Mouse (Mus musculus): ENCODE measurements around the gene 3110009E18Rik. TPM values are rescaled to one million over a fixed set of nuclear protein-coding genes. Genes with fewer than 3 reads are reported as not detected.

3110009E18Rik gene
- total and polyA plus RNA-seq, 3 experiments, result 15.1 to 16.5 TPM; not detected in 1

GRCm38 (mm10) chr1:120112251-120113187 is 8.5 kb upstream of the 3110009E18Rik start:
- Histone ChIP-seq H3K9ac (ENCODE audit: control insufficient read depth, low read depth, low read length, poor library complexity, severe bottlenecking) (peak overlapping the region; percentile 40), H3K4me3 (ENCODE audit: control insufficient read depth in 1 of 2, insufficient read depth in 1 of 2, low read depth in 2 of 2, low read length in 2 of 2) (peak overlapping the region; percentile 5 to 9; a peak in 1 of 4 replicates), H3K36me3 (ENCODE audit: control insufficient read depth in 1 of 2, insufficient read depth in 2 of 2, low read length in 2 of 2) (peaks cover 0 to 13% of the 10 kb centered on the region in 2 experiments; a peak in 2 of 4 replicates), H3K27ac (ENCODE audit: control insufficient read depth, low read depth, low read length) (peak overlapping the region; percentile 78), H3K79me2 (ENCODE audit: control insufficient read depth, insufficient read depth, low read length, poor library complexity) (no peaks in the 10 kb centered on the region), H3K9me3 (replicated peaks; ENCODE audit: insufficient read depth, low read length) (no peaks in the 10 kb centered on the region), H3K27me3 (ENCODE audit: control insufficient read depth in 1 of 2, insufficient read depth in 2 of 2, low read length in 2 of 2) (no peaks in the 10 kb centered on the region), H3K4me1 (ENCODE audit: control insufficient read depth in 1 of 2, insufficient read depth in 2 of 2, low read length in 2 of 2) (peaks cover 4 to 14% of the 10 kb centered on the region in 2 experiments)
- peak; percentile 82 for DNase-seq (ENCODE audit: low read depth, low spot score)
- no peak for TF ChIP-seq POLR2AphosphoS5 (IDR thresholded peaks at IDR 0.05; ENCODE audit: borderline replicate concordance, low read depth, low read length)
- no peak for TF ChIP-seq MAFK (IDR thresholded peaks at IDR 0.05; ENCODE audit: borderline replicate concordance, low read depth, low read length)
- TF ChIP-seq POLR2AphosphoS2 (IDR thresholded peaks at IDR 0.05; ENCODE audit: low read length), result no peak
- peak; percentile 35; the same call in 1 of the 2 replicates for TF ChIP-seq TCF12 (IDR thresholded peaks at IDR 0.05; ENCODE audit: low read depth, low read length)
- peak; percentile 79 for TF ChIP-seq GATA1 (IDR thresholded peaks at IDR 0.05; ENCODE audit: low read depth, low read length)
- TF ChIP-seq E2F4 (IDR thresholded peaks at IDR 0.05; ENCODE audit: borderline replicate concordance, low read depth, low read length), result no peak
- no peak for TF ChIP-seq JUND (IDR thresholded peaks at IDR 0.05; ENCODE audit: low read depth, low read length)
- peak; percentile 87 for TF ChIP-seq TBP (IDR thresholded peaks at IDR 0.05; ENCODE audit: low read depth, low read length)
- TF ChIP-seq MYB (IDR thresholded peaks at IDR 0.05; ENCODE audit: low read depth, low read length), result no peak
- peak; percentile 40; the same call in 1 of the 2 replicates for TF ChIP-seq NRF1 (IDR thresholded peaks at IDR 0.05; ENCODE audit: insufficient read depth, low read depth, low read length, poor library complexity, severe bottlenecking)
- TF ChIP-seq MAX (IDR thresholded peaks at IDR 0.05; ENCODE audit: low read length), result peak; percentile 72
- no peak for TF ChIP-seq ZMIZ1 (IDR thresholded peaks at IDR 0.05; ENCODE audit: low read depth, low read length)
- no peak for TF ChIP-seq ZC3H11A (IDR thresholded peaks at IDR 0.05; ENCODE audit: low read depth, low read length)
- TF ChIP-seq ELF1 (IDR thresholded peaks at IDR 0.05; ENCODE audit: low read depth, low read length), result no peak
- TF ChIP-seq HCFC1 (IDR thresholded peaks at IDR 0.05; ENCODE audit: low read depth, low read length), result no peak
- TF ChIP-seq SIN3A (IDR thresholded peaks at IDR 0.05; ENCODE audit: low read length), result peak; percentile 71
- no peak for TF ChIP-seq ZNF384 (IDR thresholded peaks at IDR 0.05; ENCODE audit: low read depth, low read length)
- TF ChIP-seq RCOR1 (IDR thresholded peaks at IDR 0.05; ENCODE audit: low read depth, low read length), result peak; percentile 73; the same call in 1 of the 2 replicates
- TF ChIP-seq SMC3 (IDR thresholded peaks at IDR 0.05; ENCODE audit: low read depth, low read length), result no peak
- no peak for TF ChIP-seq POLR2A (IDR thresholded peaks at IDR 0.05; ENCODE audit: control insufficient read depth in 1 of 2, insufficient read depth in 1 of 2, low read depth in 1 of 2, low read length in 2 of 2, poor library complexity in 1 of 2)
- TF ChIP-seq ETS1 (IDR thresholded peaks at IDR 0.05; ENCODE audit: low read depth, low read length), result peak; percentile 52
- no peak for TF ChIP-seq KAT2A (conservative IDR thresholded peaks at IDR 0.05; ENCODE audit: low read depth, low read length)
- no peak for TF ChIP-seq GABPA (IDR thresholded peaks at IDR 0.05; ENCODE audit: low read depth, low read length)
- no peak for TF ChIP-seq MAZ (IDR thresholded peaks at IDR 0.05; ENCODE audit: low read depth, low read length)
- TF ChIP-seq CHD2 (IDR thresholded peaks at IDR 0.05; ENCODE audit: low read length), result no peak
- peak; percentile 70 for TF ChIP-seq MXI1 (IDR thresholded peaks at IDR 0.05; ENCODE audit: low read depth, low read length)
- TF ChIP-seq NELFE (IDR thresholded peaks at IDR 0.05; ENCODE audit: low read depth, low read length), result no peak
- TF ChIP-seq RAD21 (IDR thresholded peaks at IDR 0.05; ENCODE audit: low read depth, low read length), result peak; percentile 0; the same call in 1 of the 2 replicates
- no peak for TF ChIP-seq BHLHE40 (IDR thresholded peaks at IDR 0.05; ENCODE audit: borderline replicate concordance, low read depth, low read length)
- TF ChIP-seq TAL1 (IDR thresholded peaks at IDR 0.05; ENCODE audit: low read length), result no peak
- peak in 1 of 3 experiments; percentile 12; a peak in 1 of 6 replicates for TF ChIP-seq CTCF (IDR thresholded peaks at IDR 0.05 in 2 of 3, conservative IDR thresholded peaks at IDR 0.05 in 1 of 3; ENCODE audit: control insufficient read depth in 1 of 3, insufficient read depth in 1 of 3, low read depth in 2 of 3, low read length in 3 of 3, poor library complexity in 1 of 3, severe bottlenecking in 1 of 3)
- peak; percentile 48 to 62 for TF ChIP-seq EP300 (IDR thresholded peaks at IDR 0.05; ENCODE audit: low read depth in 1 of 2, low read length in 2 of 2)
- TF ChIP-seq MYC (IDR thresholded peaks at IDR 0.05; ENCODE audit: low read depth, low read length), result peak; percentile 83
- no peak for TF ChIP-seq ZKSCAN1 (IDR thresholded peaks at IDR 0.05; ENCODE audit: low read depth, low read length)
- TF ChIP-seq UBTF (IDR thresholded peaks at IDR 0.05; ENCODE audit: borderline replicate concordance, insufficient read depth, low read depth, low read length), result no peak
- no peak for TF ChIP-seq USF2 (IDR thresholded peaks at IDR 0.05; ENCODE audit: borderline replicate concordance in 1 of 2, insufficient read depth in 1 of 2, low read depth in 1 of 2, low read length in 2 of 2)
